Mouse (Mus musculus): ENCODE measurements around the gene Tmem104. TPM values are rescaled to one million over a fixed set of nuclear protein-coding genes. Genes with fewer than 3 reads are reported as not detected.

The Tmem104 gene
- polyA plus RNA-seq, 1 experiment, result 6.6 TPM

DNA sequence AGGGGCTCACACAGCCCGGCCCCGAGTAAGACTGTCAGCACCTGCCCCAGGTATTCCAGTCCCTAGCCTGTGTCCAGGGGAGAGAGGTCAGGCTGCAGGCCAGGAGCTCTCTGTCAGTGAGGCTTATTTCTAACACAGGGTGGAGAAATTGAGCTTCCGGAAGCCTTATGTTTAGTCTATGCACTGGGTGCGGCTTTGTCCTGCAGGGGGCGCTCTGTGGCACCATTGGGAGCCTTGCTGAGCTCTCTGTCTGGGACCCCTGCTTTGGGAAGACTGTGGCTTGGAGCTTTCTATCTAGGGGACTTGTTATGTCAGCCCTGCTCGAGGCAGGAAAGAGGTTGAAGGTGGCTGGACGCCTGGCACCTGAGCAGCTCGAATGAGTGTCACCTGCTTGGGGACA lies 37.6 kb downstream of the Tmem104 start:
- H3K79me2 ChIP-seq (ENCODE audit: control insufficient read depth, insufficient read depth), result no peaks in the 10 kb centered on the region
- no peak overlapping the region for H3ac ChIP-seq (ENCODE audit: control insufficient read depth, insufficient read length, low read depth)
- TF ChIP-seq MAX (IDR thresholded peaks at IDR 0.05) (no peak), FOSL1 (IDR thresholded peaks at IDR 0.05; ENCODE audit: insufficient read depth, low read length, poor library complexity, severe bottlenecking) (no peak), USF1 (IDR thresholded peaks at IDR 0.05; ENCODE audit: low read depth) (no peak), MYOG (IDR thresholded peaks at IDR 0.05; ENCODE audit: control insufficient read depth, extremely low read depth, insufficient read length) (no peak), CTCF (IDR thresholded peaks at IDR 0.05; ENCODE audit: control insufficient read depth, insufficient read depth, insufficient read length) (no peak), CEBPB (IDR thresholded peaks at IDR 0.05; ENCODE audit: low read depth) (no peak), MYOD1 (IDR thresholded peaks at IDR 0.05; ENCODE audit: control insufficient read depth, insufficient read length, low read depth) (no peak)
- H3K4me3 ChIP-seq (ENCODE audit: insufficient read depth, poor library complexity, severe bottlenecking), result no peak overlapping the region
- H3K79me3 ChIP-seq (ENCODE audit: low read depth), result no peaks in the 10 kb centered on the region
- no peaks in the 10 kb centered on the region for H3K36me3 ChIP-seq (ENCODE audit: control insufficient read depth, insufficient read depth)
- no peaks in the 10 kb centered on the region for H3K27me3 ChIP-seq (ENCODE audit: control insufficient read depth, insufficient read depth, insufficient read length)

DNA sequence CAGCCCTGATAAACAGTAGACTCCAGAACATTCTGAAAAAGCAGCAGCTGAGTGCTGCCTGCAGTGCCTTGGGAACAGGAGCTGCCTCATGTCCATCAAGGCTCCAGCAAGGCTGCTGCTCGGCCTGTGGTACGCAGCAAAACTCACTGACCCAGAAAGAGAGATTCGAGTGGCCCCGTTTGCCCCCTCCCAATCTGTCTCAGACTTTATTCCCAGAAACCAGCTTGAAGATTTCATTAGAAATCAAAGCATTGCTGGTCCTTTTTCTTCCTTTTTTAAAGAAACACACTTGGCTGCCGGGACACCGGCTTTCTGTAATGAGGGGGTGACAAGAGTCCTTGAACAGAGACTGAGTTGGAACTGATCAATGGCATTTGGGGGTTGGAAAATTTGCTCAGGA lies 38.0 kb downstream of the Tmem104 start:
- no peak overlapping the region for H3K4me3 ChIP-seq (ENCODE audit: insufficient read depth, poor library complexity, severe bottlenecking)
- no peaks in the 10 kb centered on the region for H3K27me3 ChIP-seq (ENCODE audit: control insufficient read depth, insufficient read depth, insufficient read length)
- H3ac ChIP-seq (ENCODE audit: control insufficient read depth, insufficient read length, low read depth), result no peak overlapping the region
- H3K36me3 ChIP-seq (ENCODE audit: control insufficient read depth, insufficient read depth), result no peaks in the 10 kb centered on the region
- no peaks in the 10 kb centered on the region for H3K79me2 ChIP-seq (ENCODE audit: control insufficient read depth, insufficient read depth)
- TF ChIP-seq CTCF (IDR thresholded peaks at IDR 0.05; ENCODE audit: control insufficient read depth, insufficient read depth, insufficient read length), result no peak
- TF ChIP-seq FOSL1 (IDR thresholded peaks at IDR 0.05; ENCODE audit: insufficient read depth, low read length, poor library complexity, severe bottlenecking), result no peak
- TF ChIP-seq USF1 (IDR thresholded peaks at IDR 0.05; ENCODE audit: low read depth), result no peak
- no peak for TF ChIP-seq CEBPB (IDR thresholded peaks at IDR 0.05; ENCODE audit: low read depth)
- no peak for TF ChIP-seq MYOD1 (IDR thresholded peaks at IDR 0.05; ENCODE audit: control insufficient read depth, insufficient read length, low read depth)
- no peak for TF ChIP-seq MYOG (IDR thresholded peaks at IDR 0.05; ENCODE audit: control insufficient read depth, extremely low read depth, insufficient read length)
- TF ChIP-seq MAX (IDR thresholded peaks at IDR 0.05), result no peak
- H3K79me3 ChIP-seq (ENCODE audit: low read depth), result no peaks in the 10 kb centered on the region

DNA sequence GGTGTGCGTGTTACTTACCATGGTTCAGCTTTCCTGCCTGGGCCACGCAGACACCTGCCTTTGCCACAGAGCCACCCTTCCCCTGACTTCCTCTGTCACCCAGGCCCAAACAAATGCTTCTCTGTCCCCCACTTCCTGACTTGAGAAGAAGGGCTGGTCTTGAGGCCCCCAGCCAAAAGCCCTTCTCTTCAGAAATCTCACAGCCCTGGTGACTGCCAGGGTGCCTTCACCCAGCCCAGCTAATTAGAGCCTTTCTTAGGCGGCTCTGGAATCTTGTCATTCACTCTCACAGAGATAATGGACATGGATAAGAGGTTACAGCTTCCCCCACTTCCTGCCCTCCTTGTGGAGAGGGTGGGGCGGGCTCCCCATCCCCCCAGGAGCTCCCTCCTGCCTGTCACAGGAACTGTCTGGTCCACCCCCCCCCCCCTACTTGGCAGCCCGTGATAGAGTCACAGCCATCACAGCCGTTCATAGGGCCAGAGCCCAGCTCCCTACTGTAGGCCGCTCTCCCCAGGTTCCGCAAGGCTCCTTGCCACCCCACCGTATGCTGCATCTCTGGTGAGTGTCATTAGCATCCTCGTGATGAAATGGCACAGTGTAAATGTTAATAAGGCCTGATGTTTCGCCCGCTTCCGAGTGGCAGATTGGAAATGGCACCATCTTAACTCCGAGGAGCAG lies 39.7 kb downstream of the Tmem104 start:
- no peaks in the 10 kb centered on the region for H3K36me3 ChIP-seq (ENCODE audit: control insufficient read depth, insufficient read depth)
- H3K79me3 ChIP-seq (ENCODE audit: low read depth), result no peaks in the 10 kb centered on the region
- H3ac ChIP-seq (ENCODE audit: control insufficient read depth, insufficient read length, low read depth), result no peak overlapping the region
- H3K79me2 ChIP-seq (ENCODE audit: control insufficient read depth, insufficient read depth), result no peaks in the 10 kb centered on the region
- no peak for TF ChIP-seq FOSL1 (IDR thresholded peaks at IDR 0.05; ENCODE audit: insufficient read depth, low read length, poor library complexity, severe bottlenecking)
- TF ChIP-seq MAX (IDR thresholded peaks at IDR 0.05), result no peak
- no peak for TF ChIP-seq MYOD1 (IDR thresholded peaks at IDR 0.05; ENCODE audit: control insufficient read depth, insufficient read length, low read depth)
- no peak for TF ChIP-seq CEBPB (IDR thresholded peaks at IDR 0.05; ENCODE audit: low read depth)
- no peak for TF ChIP-seq USF1 (IDR thresholded peaks at IDR 0.05; ENCODE audit: low read depth)
- no peak for TF ChIP-seq MYOG (IDR thresholded peaks at IDR 0.05; ENCODE audit: control insufficient read depth, extremely low read depth, insufficient read length)
- no peak for TF ChIP-seq CTCF (IDR thresholded peaks at IDR 0.05; ENCODE audit: control insufficient read depth, insufficient read depth, insufficient read length)
- H3K27me3 ChIP-seq (ENCODE audit: control insufficient read depth, insufficient read depth, insufficient read length), result no peaks in the 10 kb centered on the region
- no peak overlapping the region for H3K4me3 ChIP-seq (ENCODE audit: insufficient read depth, poor library complexity, severe bottlenecking)

DNA sequence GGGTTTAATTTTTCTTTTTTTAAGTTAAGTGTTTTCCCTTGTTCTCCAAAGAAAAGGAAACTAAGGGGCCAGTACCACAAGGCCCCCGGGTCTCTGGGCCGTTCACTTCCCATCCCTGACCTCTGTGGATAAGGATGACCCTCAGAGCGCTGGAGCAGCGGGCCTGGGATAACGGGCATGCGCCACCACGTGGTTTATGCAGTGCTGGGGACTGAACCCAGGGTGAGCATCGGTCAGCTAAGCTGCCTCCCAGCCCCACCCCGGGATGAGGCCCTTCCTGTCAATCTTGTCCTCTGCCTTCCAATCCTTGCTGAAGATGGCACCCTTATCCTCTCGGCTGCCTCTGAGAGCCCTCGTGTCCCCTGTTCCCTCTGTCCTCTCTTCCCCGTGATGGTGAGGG lies 40.4 kb downstream of the Tmem104 start:
- no peaks in the 10 kb centered on the region for H3K36me3 ChIP-seq (ENCODE audit: control insufficient read depth, insufficient read depth)
- TF ChIP-seq MYOD1 (IDR thresholded peaks at IDR 0.05; ENCODE audit: control insufficient read depth, insufficient read length, low read depth), result no peak
- no peak for TF ChIP-seq CEBPB (IDR thresholded peaks at IDR 0.05; ENCODE audit: low read depth)
- no peak for TF ChIP-seq MYOG (IDR thresholded peaks at IDR 0.05; ENCODE audit: control insufficient read depth, extremely low read depth, insufficient read length)
- TF ChIP-seq USF1 (IDR thresholded peaks at IDR 0.05; ENCODE audit: low read depth), result no peak
- TF ChIP-seq FOSL1 (IDR thresholded peaks at IDR 0.05; ENCODE audit: insufficient read depth, low read length, poor library complexity, severe bottlenecking), result no peak
- H3ac ChIP-seq (ENCODE audit: control insufficient read depth, insufficient read length, low read depth), result no peak overlapping the region
- H3K27me3 ChIP-seq (ENCODE audit: control insufficient read depth, insufficient read depth, insufficient read length), result no peaks in the 10 kb centered on the region
- H3K79me3 ChIP-seq (ENCODE audit: low read depth), result no peaks in the 10 kb centered on the region
- H3K79me2 ChIP-seq (ENCODE audit: control insufficient read depth, insufficient read depth), result no peaks in the 10 kb centered on the region
- no peak overlapping the region for H3K4me3 ChIP-seq (ENCODE audit: insufficient read depth, poor library complexity, severe bottlenecking)

DNA sequence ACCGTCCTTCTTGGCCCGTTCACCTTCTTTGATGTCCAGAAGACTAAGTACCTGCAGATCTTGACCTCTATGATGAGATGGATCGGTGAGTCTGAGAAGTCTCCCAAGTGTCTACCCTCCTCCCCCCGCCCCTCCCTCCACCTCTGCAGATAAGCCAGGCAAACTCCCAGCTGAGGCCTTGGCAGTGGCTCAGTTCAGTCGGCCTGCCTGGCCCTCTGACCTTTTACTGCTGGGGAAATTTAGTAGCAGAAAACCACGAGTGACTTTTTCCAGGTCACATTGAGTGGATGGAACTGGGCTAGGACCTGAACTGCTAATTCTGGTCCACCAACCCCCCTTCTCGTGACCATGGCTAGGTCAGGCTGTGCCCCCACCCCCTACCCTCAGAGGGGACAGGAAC lies 41.1 kb downstream of the Tmem104 start:
- no peaks in the 10 kb centered on the region for H3K27me3 ChIP-seq (ENCODE audit: control insufficient read depth, insufficient read depth, insufficient read length)

More for the DNA sequence above, 41.1 kb downstream of the Tmem104 start:
- H3K79me2 ChIP-seq (ENCODE audit: control insufficient read depth, insufficient read depth), result no peaks in the 10 kb centered on the region
- H3ac ChIP-seq (ENCODE audit: control insufficient read depth, insufficient read length, low read depth), result no peak overlapping the region
- no peaks in the 10 kb centered on the region for H3K79me3 ChIP-seq (ENCODE audit: low read depth)
- no peaks in the 10 kb centered on the region for H3K36me3 ChIP-seq (ENCODE audit: control insufficient read depth, insufficient read depth)
- no peak overlapping the region for H3K4me3 ChIP-seq (ENCODE audit: insufficient read depth, poor library complexity, severe bottlenecking)
- TF ChIP-seq MYOD1 (IDR thresholded peaks at IDR 0.05; ENCODE audit: control insufficient read depth, insufficient read length, low read depth) (no peak), MAX (IDR thresholded peaks at IDR 0.05) (no peak), MYOG (IDR thresholded peaks at IDR 0.05; ENCODE audit: control insufficient read depth, extremely low read depth, insufficient read length) (no peak), CTCF (IDR thresholded peaks at IDR 0.05; ENCODE audit: control insufficient read depth, insufficient read depth, insufficient read length) (no peak)

Data from C2C12 (cell line).